Mouse (Mus musculus): ENCODE measurements around the gene Usp40. TPM values are rescaled to one million over a fixed set of nuclear protein-coding genes. Genes with fewer than 3 reads are reported as not detected.

Gene Usp40
- total and polyA plus RNA-seq, 2 experiments from 2014 or later = 9.8 to 15.8 TPM

GRCm38 (mm10) chr1:88007692-88008210 is 600 bp downstream of the Usp40 start:
- 3% methylated on average over 5 of the region's 5 CpGs for WGBS
- no peaks in the 10 kb centered on the region for H3K27me3 ChIP-seq (ENCODE audit: insufficient read depth, low read length)
- no peaks in the 10 kb centered on the region for H3K9me3 ChIP-seq (ENCODE audit: low read length)
- peak overlapping the region; percentile 68 for H3K4me3 ChIP-seq (ENCODE audit: low read depth, low read length)
- no peaks in the 10 kb centered on the region for H3K4me1 ChIP-seq (ENCODE audit: insufficient read depth, low read length)
- TF ChIP-seq CTCF (IDR thresholded peaks at IDR 0.05) = no peak
- H3K36me3 ChIP-seq (ENCODE audit: insufficient read depth, low read length) = no peaks in the 10 kb centered on the region; the same call in 1 of the 2 replicates
- DNase-seq (ENCODE audit: low spot score) (no peak), ATAC-seq (ENCODE audit: low FRiP score) (peak; percentile 44)
- H3K4me2 ChIP-seq (ENCODE audit: low read depth, low read length, poor library complexity, severe bottlenecking) = peak overlapping the region; percentile 60
- H3K27ac ChIP-seq (ENCODE audit: low read depth, low read length) = peak overlapping the region; percentile 95
- H3K9ac ChIP-seq (replicated peaks; ENCODE audit: low read length, poor library complexity, severe bottlenecking) = peak overlapping the region; percentile 93

GRCm38 (mm10) chr1:87992716-87993115 is 15.6 kb downstream of the Usp40 start:
- DNase-seq (ENCODE audit: low spot score) (no peak), ATAC-seq (ENCODE audit: low FRiP score) (no peak)
- TF ChIP-seq CTCF (IDR thresholded peaks at IDR 0.05) = no peak
- WGBS = 90% methylated on average over 2 of the region's 2 CpGs
- no peak overlapping the region for H3K27ac ChIP-seq (ENCODE audit: low read depth, low read length)
- no peaks in the 10 kb centered on the region for H3K9me3 ChIP-seq (ENCODE audit: low read length)
- H3K4me3 ChIP-seq (ENCODE audit: low read depth, low read length) = no peak overlapping the region
- H3K9ac ChIP-seq (replicated peaks; ENCODE audit: low read length, poor library complexity, severe bottlenecking) = no peak overlapping the region
- H3K36me3 ChIP-seq (ENCODE audit: insufficient read depth, low read length) = peaks cover 28% of the 10 kb centered on the region; the same call in 1 of the 2 replicates
- no peak overlapping the region for H3K4me2 ChIP-seq (ENCODE audit: low read depth, low read length, poor library complexity, severe bottlenecking)
- no peaks in the 10 kb centered on the region for H3K4me1 ChIP-seq (ENCODE audit: insufficient read depth, low read length)
- no peaks in the 10 kb centered on the region for H3K27me3 ChIP-seq (ENCODE audit: insufficient read depth, low read length)

- Histone ChIP-seq H3K4me2 (ENCODE audit: low read depth, low read length, poor library complexity, severe bottlenecking) (no peak overlapping the region), H3K4me3 (ENCODE audit: low read depth, low read length) (no peak overlapping the region), H3K9me3 (ENCODE audit: low read length) (no peaks in the 10 kb centered on the region), H3K27ac (ENCODE audit: low read depth, low read length) (no peak overlapping the region), H3K36me3 (ENCODE audit: insufficient read depth, low read length) (peaks cover 66% of the 10 kb centered on the region), H3K27me3 (ENCODE audit: insufficient read depth, low read length) (no peaks in the 10 kb centered on the region), H3K4me1 (ENCODE audit: insufficient read depth, low read length) (no peaks in the 10 kb centered on the region), H3K9ac (replicated peaks; ENCODE audit: low read length, poor library complexity, severe bottlenecking) (no peak overlapping the region)
- WGBS = 61% methylated on average over 4 of the region's 4 CpGs
- TF ChIP-seq CTCF (IDR thresholded peaks at IDR 0.05) = no peak
- ATAC-seq (ENCODE audit: low FRiP score) (no peak), DNase-seq (ENCODE audit: low spot score) (no peak)
Observed at GRCm38 (mm10) chr1:87982291-87982690, 26.1 kb downstream of the Usp40 start.

GRCm38 (mm10) chr1:87970381-87970780 is 38.0 kb downstream of the Usp40 start:
- TF ChIP-seq CTCF (IDR thresholded peaks at IDR 0.05) = no peak
- no peak overlapping the region for H3K4me2 ChIP-seq (ENCODE audit: low read depth, low read length, poor library complexity, severe bottlenecking)
- ATAC-seq (ENCODE audit: low FRiP score) (no peak), DNase-seq (ENCODE audit: low spot score) (no peak)
- H3K4me1 ChIP-seq (ENCODE audit: insufficient read depth, low read length) = no peaks in the 10 kb centered on the region
- no peaks in the 10 kb centered on the region for H3K9me3 ChIP-seq (ENCODE audit: low read length)
- WGBS = 90% methylated on average over 4 of the region's 4 CpGs
- peaks cover 45% of the 10 kb centered on the region for H3K36me3 ChIP-seq (ENCODE audit: insufficient read depth, low read length)
- H3K27ac ChIP-seq (ENCODE audit: low read depth, low read length) = no peak overlapping the region
- H3K4me3 ChIP-seq (ENCODE audit: low read depth, low read length) = no peak overlapping the region
- H3K9ac ChIP-seq (replicated peaks; ENCODE audit: low read length, poor library complexity, severe bottlenecking) = no peak overlapping the region
- no peaks in the 10 kb centered on the region for H3K27me3 ChIP-seq (ENCODE audit: insufficient read depth, low read length)

- Histone ChIP-seq H3K4me2 (ENCODE audit: low read depth, low read length, poor library complexity, severe bottlenecking) (no peak overlapping the region), H3K9ac (replicated peaks; ENCODE audit: low read length, poor library complexity, severe bottlenecking) (no peak overlapping the region), H3K36me3 (ENCODE audit: insufficient read depth, low read length) (peaks cover 37% of the 10 kb centered on the region), H3K27ac (ENCODE audit: low read depth, low read length) (no peak overlapping the region), H3K27me3 (ENCODE audit: insufficient read depth, low read length) (no peaks in the 10 kb centered on the region), H3K4me3 (ENCODE audit: low read depth, low read length) (no peak overlapping the region), H3K4me1 (ENCODE audit: insufficient read depth, low read length) (no peaks in the 10 kb centered on the region), H3K9me3 (ENCODE audit: low read length) (no peaks in the 10 kb centered on the region)
- DNase-seq (ENCODE audit: low spot score) = no peak
- ATAC-seq (ENCODE audit: low FRiP score) = no peak
- 82% methylated on average over 2 of the region's 2 CpGs for WGBS
- TF ChIP-seq CTCF (IDR thresholded peaks at IDR 0.05) = no peak
Observed at GRCm38 (mm10) chr1:87961459-87962167, 46.7 kb downstream of the Usp40 start.

GRCm38 (mm10) chr1:87960752-87961151 is 47.6 kb downstream of the Usp40 start:
- Histone ChIP-seq H3K27ac (ENCODE audit: low read depth, low read length) (no peak overlapping the region), H3K4me3 (ENCODE audit: low read depth, low read length) (no peak overlapping the region), H3K27me3 (ENCODE audit: insufficient read depth, low read length) (no peaks in the 10 kb centered on the region), H3K36me3 (ENCODE audit: insufficient read depth, low read length) (peaks cover 38% of the 10 kb centered on the region), H3K9ac (replicated peaks; ENCODE audit: low read length, poor library complexity, severe bottlenecking) (no peak overlapping the region), H3K4me2 (ENCODE audit: low read depth, low read length, poor library complexity, severe bottlenecking) (no peak overlapping the region), H3K9me3 (ENCODE audit: low read length) (no peaks in the 10 kb centered on the region), H3K4me1 (ENCODE audit: insufficient read depth, low read length) (no peaks in the 10 kb centered on the region)
- DNase-seq (ENCODE audit: low spot score) (no peak), ATAC-seq (ENCODE audit: low FRiP score) (no peak)
- WGBS = 97% methylated on average over 4 of the region's 4 CpGs
- TF ChIP-seq CTCF (IDR thresholded peaks at IDR 0.05) = no peak

All from midbrain, postnatal 0 days (tissue).